Mouse (Mus musculus) cerebellum, postnatal 10 days (tissue): Measurements from ENCODE around the gene Rassf6.

Experiments
- DNase-seq, 2 experiments: peaks; one replicate each; pipeline ENCODE4 v3.0.0; 2021; ENCODE audit warnings: mixed read lengths in 2 of 2

Gene Rassf6

DNA sequence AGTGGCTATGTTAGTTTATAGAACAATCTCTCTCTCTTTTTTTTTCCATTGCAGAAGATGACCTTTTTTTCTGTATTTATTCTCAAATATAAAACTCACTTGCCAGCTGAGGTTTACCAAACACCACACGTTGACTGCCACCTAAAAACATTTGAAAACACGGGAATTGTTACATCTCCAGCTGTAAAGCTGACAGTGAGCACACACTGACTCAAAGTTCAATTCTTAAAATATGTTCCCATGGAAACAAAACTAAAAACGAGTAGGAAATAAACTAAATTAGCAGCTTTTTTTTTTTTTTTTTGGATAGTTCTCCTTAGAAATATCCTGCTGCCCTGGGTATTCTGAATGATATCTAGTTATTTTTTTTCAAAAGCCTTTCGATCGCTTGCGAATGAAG lies 75.3 kb downstream of the Rassf6 start:
- DNase-seq, result no peak

- DNase-seq, result no peak
Measured at GRCm38 (mm10) chr5:90564161-90564560, 76.3 kb downstream of the Rassf6 start.

DNA sequence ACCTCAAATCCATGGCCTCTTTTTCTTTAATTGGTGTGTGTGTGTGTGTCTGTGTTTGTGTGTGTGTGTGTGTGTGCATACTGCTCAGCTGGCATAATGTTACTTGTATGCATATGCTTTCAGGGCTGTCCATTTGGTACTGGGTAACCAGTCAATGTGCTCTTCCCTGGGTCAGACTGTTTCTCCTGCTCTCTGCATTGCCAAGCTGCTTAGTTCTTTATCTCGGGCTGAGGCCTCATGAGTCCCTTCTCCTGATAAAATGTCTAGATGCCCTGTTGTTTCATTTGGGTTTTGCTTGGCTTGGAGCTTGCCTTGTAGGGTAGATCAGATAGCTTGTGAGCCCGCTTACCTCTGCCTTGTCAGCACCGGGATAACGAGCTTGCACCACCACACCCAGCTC lies 77.6 kb downstream of the Rassf6 start:
- no peak for DNase-seq

DNA sequence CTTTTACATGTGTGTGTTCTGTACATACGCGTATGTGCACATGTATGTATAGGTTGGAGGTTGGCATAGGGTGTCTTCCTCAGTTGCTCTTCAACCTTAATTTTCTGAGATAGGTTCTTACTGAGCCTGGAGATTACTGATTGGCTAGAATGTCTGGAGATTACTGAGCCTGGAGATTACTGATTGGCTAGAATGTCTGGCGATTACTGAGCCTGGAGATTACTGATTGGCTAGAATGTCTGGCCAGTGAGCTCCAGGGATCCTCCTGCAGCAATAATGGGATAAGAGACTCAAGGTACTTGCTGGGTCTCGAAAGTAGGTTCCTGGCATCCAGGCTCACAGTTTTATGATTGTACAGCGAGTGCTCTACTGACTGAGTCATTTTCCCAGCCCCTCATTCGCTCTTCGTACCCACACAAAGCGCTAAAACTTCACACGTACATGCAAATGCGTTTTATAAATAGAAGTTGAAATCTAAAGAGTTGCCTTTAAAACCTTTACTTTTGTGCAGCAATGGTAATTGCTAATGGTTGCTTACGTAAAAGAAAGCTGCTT lies 78.7 kb downstream of the Rassf6 start:
- DNase-seq, result no peak

GRCm38 (mm10) chr5:90560743-90561142 lies 79.7 kb downstream of the Rassf6 start, which contains the start of gene 5830473C10Rik:
Gene 5830473C10Rik, plus strand, starts transcription at chr5:90561107.
- no peak for DNase-seq

- no peak for DNase-seq
Measured at GRCm38 (mm10) chr5:90556052-90556451, 84.4 kb downstream of the Rassf6 start.
